Mouse (Mus musculus) heart, embryonic 11.5 days (tissue): ENCODE measurements around the gene Gngt1. TPM values are rescaled to one million over a fixed set of nuclear protein-coding genes. Genes with fewer than 3 reads are reported as not detected.

Source experiments
- ATAC-seq: fragments of 200-750 bp; cut with Nextera tagmentation; replicated peaks from 2 replicates; pipeline ENCODE4 v1.8.0; 2017; ENCODE audit warnings: moderate library complexity; ENCODE audit not compliant: insufficient number of reproducible peaks, low FRiP score, low TSS enrichment
- H3K27ac ChIP-seq: fragments of 300-500 bp; sonication (generic); 2 replicates; pipeline ENCODE4 v1.5.1; 2014; ENCODE audit warnings: mild to moderate bottlenecking, low read depth, low read length
- H3K27me3 ChIP-seq: fragments of 300-500 bp; sonication (generic); 2 replicates; pipeline ENCODE4 v1.6.1; 2014; ENCODE audit warnings: mild to moderate bottlenecking, low read length, mixed read lengths; ENCODE audit not compliant: control insufficient read depth, insufficient read depth
- H3K36me3 ChIP-seq: fragments of 300-500 bp; sonication (generic); 2 replicates; pipeline ENCODE4 v1.6.1; 2014; ENCODE audit warnings: mild to moderate bottlenecking, low read length, moderate library complexity, mixed read lengths; ENCODE audit not compliant: control insufficient read depth, insufficient read depth
- H3K4me1 ChIP-seq: fragments of 300-500 bp; sonication (generic); 2 replicates; pipeline ENCODE4 v1.6.1; 2014; ENCODE audit warnings: low read length; ENCODE audit not compliant: control insufficient read depth, insufficient read depth
- H3K4me2 ChIP-seq: fragments of 300-500 bp; sonication (generic); 2 replicates; pipeline ENCODE4 v1.6.1; 2014; ENCODE audit warnings: mild to moderate bottlenecking, moderate library complexity
- H3K4me3 ChIP-seq: fragments of 300-500 bp; sonication (generic); 2 replicates; pipeline ENCODE4 v1.5.1; 2014; ENCODE audit warnings: low read depth, low read length
- H3K9ac ChIP-seq: fragments of 300-500 bp; sonication (generic); 2 replicates; pipeline ENCODE4 v1.6.1; 2014; ENCODE audit warnings: mild to moderate bottlenecking, low read depth, low read length, moderate library complexity
- H3K9me3 ChIP-seq: fragments of 300-500 bp; sonication (generic); replicated peaks from 2 replicates; pipeline ENCODE4 v1.6.1; 2016; ENCODE audit warnings: low read length; ENCODE audit not compliant: control insufficient read depth
- WGBS: fragments of 180-500 bp; shearing (Covaris S2); extraction: QIAGEN DNeasy Blood & Tissue Kit; methylation state at CpG from one replicate; pipeline ENCODE4 v1.1.7; 2014; ENCODE audit not compliant: insufficient replicate concordance; 5-methylcytosine and 5-hydroxymethylcytosine counted together
- polyA plus RNA-seq: library from polyadenylated mRNA; unstranded; fragments of >200 nt; fragmentation: Nextera tagmentation; extraction: Ambion mirVana; gene quantifications from 2 replicates; pipeline ENCODE4 v1.2.1, GENCODE M21; 2014

Gene Gngt1
- polyA plus RNA-seq, 1 experiment from 2014 or later = not detected

- no peak for ATAC-seq
- no peaks in the 10 kb centered on the region for H3K27me3 ChIP-seq
Measured at GRCm38 (mm10) chr6:4041821-4042220, 48.2 kb downstream of the Gngt1 start.

More at GRCm38 (mm10) chr6:4041821-4042220, 48.2 kb downstream of the Gngt1 start:
- H3K27ac ChIP-seq = no peak overlapping the region
- no peak overlapping the region for H3K9ac ChIP-seq
- H3K4me2 ChIP-seq = no peak overlapping the region
- H3K4me1 ChIP-seq = no peaks in the 10 kb centered on the region
- H3K4me3 ChIP-seq = no peak overlapping the region
- no peaks in the 10 kb centered on the region for H3K36me3 ChIP-seq
- 49% methylated on average over 1 of the region's 1 CpGs for WGBS
- no peaks in the 10 kb centered on the region for H3K9me3 ChIP-seq

Other genes with a start within 250 kb of the Gngt1 start
- gene Calcr, start 229.1 kb upstream of the Gngt1 start, polyA plus RNA-seq = 1.4 TPM in 2 replicates
- gene Tfpi2, start 4.9 kb upstream of the Gngt1 start, polyA plus RNA-seq = 4.0 and 4.6 TPM in 2 replicates
- 69.3 and 71.5 TPM in 2 replicates for gene Gng11, start 10.1 kb downstream of the Gngt1 start, polyA plus RNA-seq
- gene Bet1, start 93.2 kb downstream of the Gngt1 start, polyA plus RNA-seq = 43.9 and 52.2 TPM in 2 replicates